Mouse (Mus musculus) right cerebral cortex, postnatal 4 days (tissue): Measurements from ENCODE around the gene Schip1.

Experiments
- DNase-seq: peaks from one replicate; pipeline ENCODE4 v3.0.0-alpha.2; 2022

The Schip1 gene

GRCm38 (mm10) chr3:68271881-68272280 lies 207.3 kb downstream of the Schip1 start:
- no peak for DNase-seq

GRCm38 (mm10) chr3:68282844-68283594 lies 218.4 kb downstream of the Schip1 start:
- no peak for DNase-seq

- DNase-seq, result no peak
Measured at GRCm38 (mm10) chr3:68283595-68283991, 219.0 kb downstream of the Schip1 start.

GRCm38 (mm10) chr3:68284500-68284899 lies 219.9 kb downstream of the Schip1 start:
- DNase-seq, result no peak

- DNase-seq, result no peak
Measured at GRCm38 (mm10) chr3:68296752-68297151, 232.2 kb downstream of the Schip1 start.

GRCm38 (mm10) chr3:68305647-68306046 lies 241.0 kb downstream of the Schip1 start:
- no peak for DNase-seq

- no peak for DNase-seq
Measured at GRCm38 (mm10) chr3:68306726-68307125, 242.1 kb downstream of the Schip1 start.

GRCm38 (mm10) chr3:68325575-68325974 lies 261.0 kb downstream of the Schip1 start:
- no peak for DNase-seq

- no peak for DNase-seq
Measured at GRCm38 (mm10) chr3:68332515-68332914, 267.9 kb downstream of the Schip1 start.

- DNase-seq, result no peak
Measured at GRCm38 (mm10) chr3:68335501-68335900, 270.9 kb downstream of the Schip1 start.

- no peak for DNase-seq
Measured at GRCm38 (mm10) chr3:68350624-68351023, 286.0 kb downstream of the Schip1 start.

GRCm38 (mm10) chr3:68351461-68351860 lies 286.9 kb downstream of the Schip1 start:
- DNase-seq, result no peak

GRCm38 (mm10) chr3:68352961-68353360 lies 288.4 kb downstream of the Schip1 start:
- DNase-seq, result no peak

- no peak for DNase-seq
Measured at GRCm38 (mm10) chr3:68353492-68353891, 288.9 kb downstream of the Schip1 start.

GRCm38 (mm10) chr3:68356516-68356915 lies 291.9 kb downstream of the Schip1 start:
- no peak for DNase-seq

- no peak for DNase-seq
Measured at GRCm38 (mm10) chr3:68368029-68368428, 303.4 kb downstream of the Schip1 start.

- no peak for DNase-seq
Measured at GRCm38 (mm10) chr3:68372925-68373324, 308.3 kb downstream of the Schip1 start.

GRCm38 (mm10) chr3:68375100-68375508 lies 310.5 kb downstream of the Schip1 start:
- no peak for DNase-seq

GRCm38 (mm10) chr3:68377452-68378198 lies 313.0 kb downstream of the Schip1 start:
- no peak for DNase-seq

GRCm38 (mm10) chr3:68378799-68379198 lies 314.2 kb downstream of the Schip1 start:
- DNase-seq, result no peak

GRCm38 (mm10) chr3:68379242-68379641 lies 314.6 kb downstream of the Schip1 start:
- no peak for DNase-seq

GRCm38 (mm10) chr3:68383672-68384071 lies 319.1 kb downstream of the Schip1 start:
- DNase-seq, result no peak

- no peak for DNase-seq
Measured at GRCm38 (mm10) chr3:68385544-68385943, 320.9 kb downstream of the Schip1 start.

GRCm38 (mm10) chr3:68388023-68388422 lies 323.4 kb downstream of the Schip1 start:
- no peak for DNase-seq
